Mouse (Mus musculus) yolk sac, embryonic 10.5 days (tissue): Measurements from ENCODE around the gene Tbx2.

Experiments
- DNase-seq: peaks from one replicate; pipeline ENCODE4 v3.0.0-alpha.2; 2017; ENCODE audit warnings: low spot score

Gene Tbx2

DNA sequence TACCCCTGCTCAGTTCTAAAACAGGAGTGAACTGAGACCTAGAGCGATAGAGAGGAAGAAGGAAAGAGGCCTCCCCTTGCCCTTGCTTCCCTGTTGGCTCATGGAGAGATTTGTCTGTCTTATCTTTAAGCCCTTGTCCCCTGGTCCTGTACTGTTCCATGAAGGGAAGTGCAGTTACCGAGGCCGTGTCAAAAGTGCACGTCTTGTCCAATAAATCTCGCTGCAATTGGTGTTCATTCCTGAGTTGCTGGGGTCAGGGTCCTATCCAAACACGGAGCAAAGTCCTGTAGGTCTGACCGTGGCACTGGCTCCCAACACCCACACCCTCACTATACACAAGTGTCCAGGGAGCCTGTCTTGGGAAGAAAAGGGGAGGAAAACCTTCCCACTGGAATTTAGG lies 6.5 kb upstream of the Tbx2 start:
- peak; percentile 80 for DNase-seq

DNA sequence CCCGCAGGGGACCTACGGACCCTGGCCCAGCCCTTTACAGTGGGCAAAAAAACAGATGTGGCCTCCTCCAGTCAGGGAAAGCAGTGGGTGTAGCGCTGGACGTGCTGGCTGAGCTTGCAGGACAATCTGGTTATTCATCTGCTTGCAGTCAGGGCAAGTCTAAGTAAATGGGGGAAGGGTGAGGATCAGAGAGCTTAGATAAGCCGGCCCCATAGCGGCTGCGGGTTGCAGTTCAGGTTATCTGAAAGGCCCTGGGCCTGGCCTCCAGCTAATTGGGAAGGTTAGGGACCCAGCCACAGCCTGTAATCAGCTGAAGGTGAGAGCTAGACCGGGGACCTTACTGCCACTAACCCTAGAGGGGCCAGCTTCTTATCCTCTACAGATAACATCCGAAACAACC lies 5.0 kb upstream of the Tbx2 start:
- peak; percentile 77 for DNase-seq

GRCm38 (mm10) chr11:85828691-85829519 lies 3.4 kb upstream of the Tbx2 start:
- no peak for DNase-seq

DNA sequence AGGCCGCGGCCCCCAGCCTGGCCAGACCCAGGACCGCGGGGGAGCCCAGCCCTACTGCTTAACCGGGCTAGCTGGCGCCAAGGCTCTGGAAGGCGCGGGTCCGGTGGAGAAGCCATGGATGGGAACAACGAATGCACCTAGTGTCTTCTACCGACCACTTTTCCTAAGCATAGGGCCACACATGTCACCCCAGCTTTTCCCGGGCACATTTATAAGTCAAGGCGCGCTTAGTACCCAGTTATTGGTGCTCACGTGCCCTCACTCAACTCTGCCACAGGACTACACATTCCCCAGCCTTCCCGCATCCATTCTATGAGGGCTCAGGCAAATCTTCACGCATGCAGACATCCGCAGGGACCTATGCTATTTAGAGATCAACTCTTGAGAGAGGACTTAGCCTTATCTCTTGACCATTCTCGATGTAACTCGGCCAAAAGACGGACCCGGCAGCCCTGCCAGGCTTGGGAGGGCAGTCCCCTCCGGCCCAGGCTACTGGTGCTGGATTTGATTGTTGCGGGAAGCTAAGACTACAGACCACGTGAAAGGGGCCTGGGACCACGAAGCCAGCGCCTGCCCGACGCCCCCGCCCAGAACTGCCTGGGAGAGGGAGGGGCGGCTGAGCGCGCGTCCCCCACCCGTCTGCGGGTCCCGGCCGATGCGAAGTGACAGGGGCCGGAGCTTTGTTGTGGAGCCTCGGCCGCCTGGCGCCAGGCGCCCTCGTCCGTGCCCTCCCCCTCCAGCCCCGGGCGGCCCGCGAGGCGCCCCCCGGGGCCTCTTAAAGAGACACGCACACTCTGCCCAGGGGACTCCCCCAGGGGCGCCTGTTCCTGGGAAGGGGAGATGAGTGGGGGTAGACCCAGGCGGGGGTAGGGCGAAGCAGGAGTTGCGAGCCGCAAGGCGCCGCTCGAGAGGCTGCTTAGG lies 2.6 kb upstream of the Tbx2 start:
- no peak for DNase-seq

GRCm38 (mm10) chr11:85830901-85831341 lies 1.4 kb upstream of the Tbx2 start:
- DNase-seq = no peak

DNA sequence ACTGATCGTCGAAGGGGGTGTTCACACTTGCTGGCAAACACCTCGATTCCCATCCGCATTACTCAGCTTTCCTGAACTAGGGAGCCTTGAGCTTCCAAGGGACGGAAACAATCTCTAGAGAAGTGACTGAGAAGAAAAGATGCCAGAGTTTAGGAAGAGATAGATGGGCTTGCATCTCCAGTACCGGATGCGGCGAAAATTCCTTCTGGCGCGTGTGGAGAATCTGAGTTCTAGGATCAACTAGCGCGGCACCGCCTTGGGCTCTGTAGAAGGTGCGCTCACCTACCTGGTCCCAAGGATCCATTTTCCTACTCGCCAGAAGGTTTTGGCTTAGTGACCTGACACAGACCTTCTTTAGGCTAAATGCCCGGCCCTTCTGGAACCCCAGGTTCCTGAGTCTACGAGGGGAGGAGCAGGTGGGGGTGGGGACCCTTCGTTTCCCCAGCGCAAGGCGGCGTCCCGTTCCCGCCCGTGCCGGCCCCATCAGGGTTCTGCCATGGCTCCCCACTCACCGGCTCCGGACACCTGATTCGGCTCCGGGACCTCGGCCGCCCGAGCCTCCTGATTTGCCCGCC lies 608 bp upstream of the Tbx2 start:
- no peak for DNase-seq

GRCm38 (mm10) chr11:85833081-85833521 lies 750 bp downstream of the Tbx2 start:
- no peak for DNase-seq

DNA sequence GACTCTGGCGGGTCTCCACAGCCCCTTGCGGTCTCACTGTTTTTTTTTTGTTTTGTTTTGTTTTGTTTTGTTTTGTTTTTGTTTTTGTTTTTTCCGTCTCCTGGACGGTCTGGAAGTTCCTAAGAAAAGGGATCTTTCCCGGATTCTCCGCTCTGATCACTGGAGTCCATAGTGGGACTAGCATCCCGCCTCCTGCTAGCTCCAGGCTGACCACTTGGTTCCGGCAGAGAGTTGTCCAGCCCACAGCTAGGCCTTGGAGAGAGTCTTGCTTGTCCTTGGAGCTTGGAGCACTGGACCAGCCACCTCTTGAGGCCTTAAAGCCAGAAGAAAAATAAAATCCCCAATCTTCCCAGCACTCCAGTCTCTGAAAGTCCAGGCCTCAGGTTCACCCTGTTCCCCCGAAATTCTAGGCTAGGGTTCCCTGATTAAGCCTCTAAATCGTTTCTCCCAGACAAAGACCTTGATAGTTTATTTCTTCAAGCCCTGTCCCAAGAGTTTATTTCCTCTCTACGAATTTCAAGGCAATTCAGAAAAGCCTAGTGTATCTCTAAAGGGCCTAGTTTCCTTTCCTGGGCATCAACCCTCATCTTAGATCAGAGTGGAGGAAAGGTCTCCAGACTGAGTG lies 1.5 kb downstream of the Tbx2 start:
- no peak for DNase-seq

- DNase-seq = no peak
These were observed 2.1 kb downstream of the Tbx2 start for GRCm38 (mm10) chr11:85834386-85834931.

GRCm38 (mm10) chr11:85835001-85835752 lies 2.8 kb downstream of the Tbx2 start:
- no peak for DNase-seq

DNA sequence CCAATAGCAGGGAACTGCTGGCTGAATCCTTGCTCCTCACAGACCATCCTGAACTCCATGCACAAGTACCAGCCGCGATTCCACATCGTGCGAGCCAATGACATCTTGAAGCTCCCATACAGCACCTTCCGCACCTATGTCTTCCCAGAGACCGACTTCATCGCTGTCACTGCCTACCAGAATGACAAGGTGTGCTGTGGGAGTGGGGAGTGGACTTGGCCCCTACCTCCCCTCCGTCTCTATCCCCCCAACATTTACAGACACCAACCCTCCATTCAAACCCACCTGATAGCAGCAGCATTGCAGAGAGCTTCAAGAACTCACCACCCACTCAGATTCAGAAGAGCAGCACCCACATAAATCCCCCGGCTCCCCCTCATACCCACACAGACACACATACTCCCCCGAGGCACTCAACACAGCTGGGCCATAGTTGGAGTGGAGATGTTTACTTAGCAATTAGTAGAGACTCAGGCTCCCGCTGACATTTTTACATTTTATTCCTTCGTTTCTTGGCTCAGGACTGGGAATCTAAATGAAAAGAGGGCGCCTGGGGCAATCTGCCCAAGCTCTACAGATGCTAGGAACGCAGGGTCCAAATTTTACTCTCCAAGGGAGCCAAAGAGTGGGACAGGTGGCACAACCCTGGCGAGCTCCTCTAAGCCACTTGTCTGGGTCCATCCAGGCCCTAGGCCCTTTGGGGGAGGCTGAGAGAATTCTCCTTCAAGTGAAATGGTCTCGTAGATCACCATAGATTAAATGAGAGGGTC lies 3.6 kb downstream of the Tbx2 start:
- DNase-seq = no peak

DNA sequence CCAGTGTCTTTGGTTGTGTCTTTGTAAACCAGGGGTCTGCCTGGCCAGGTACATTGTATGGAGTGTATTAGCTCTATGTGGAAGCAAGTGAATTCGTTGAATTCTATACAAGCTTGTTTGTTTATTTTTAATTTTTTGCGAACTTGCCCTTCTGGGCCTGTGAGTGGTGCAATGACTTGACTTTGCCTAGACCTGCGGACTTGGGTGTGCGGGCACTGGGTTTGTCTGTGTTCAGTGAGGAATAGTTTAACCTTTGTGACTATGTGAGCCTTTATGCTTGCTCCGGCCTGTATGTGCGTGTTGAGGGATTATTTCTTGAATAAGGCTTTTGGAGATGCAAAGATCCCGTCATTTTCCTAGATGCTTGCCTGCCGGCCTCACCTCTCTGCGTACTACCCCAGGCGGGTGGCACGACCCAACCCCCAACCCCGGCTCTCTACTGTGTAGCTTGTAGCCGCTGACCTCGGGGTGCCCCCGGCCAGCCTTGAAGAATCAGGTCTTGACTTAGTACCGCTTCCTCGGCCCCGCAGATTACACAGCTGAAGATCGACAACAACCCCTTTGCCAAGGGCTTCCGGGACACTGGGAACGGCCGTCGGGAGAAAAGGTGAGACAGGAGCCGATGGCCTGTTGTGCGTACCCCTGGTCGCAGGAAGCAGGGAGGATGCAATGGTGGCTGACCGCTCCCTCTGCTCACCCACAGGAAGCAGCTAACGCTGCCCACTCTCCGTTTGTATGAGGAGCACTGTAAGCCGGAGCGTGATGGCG lies 4.4 kb downstream of the Tbx2 start:
- no peak for DNase-seq

- DNase-seq = no peak
These were observed 4.9 kb downstream of the Tbx2 start for GRCm38 (mm10) chr11:85837291-85837647.

DNA sequence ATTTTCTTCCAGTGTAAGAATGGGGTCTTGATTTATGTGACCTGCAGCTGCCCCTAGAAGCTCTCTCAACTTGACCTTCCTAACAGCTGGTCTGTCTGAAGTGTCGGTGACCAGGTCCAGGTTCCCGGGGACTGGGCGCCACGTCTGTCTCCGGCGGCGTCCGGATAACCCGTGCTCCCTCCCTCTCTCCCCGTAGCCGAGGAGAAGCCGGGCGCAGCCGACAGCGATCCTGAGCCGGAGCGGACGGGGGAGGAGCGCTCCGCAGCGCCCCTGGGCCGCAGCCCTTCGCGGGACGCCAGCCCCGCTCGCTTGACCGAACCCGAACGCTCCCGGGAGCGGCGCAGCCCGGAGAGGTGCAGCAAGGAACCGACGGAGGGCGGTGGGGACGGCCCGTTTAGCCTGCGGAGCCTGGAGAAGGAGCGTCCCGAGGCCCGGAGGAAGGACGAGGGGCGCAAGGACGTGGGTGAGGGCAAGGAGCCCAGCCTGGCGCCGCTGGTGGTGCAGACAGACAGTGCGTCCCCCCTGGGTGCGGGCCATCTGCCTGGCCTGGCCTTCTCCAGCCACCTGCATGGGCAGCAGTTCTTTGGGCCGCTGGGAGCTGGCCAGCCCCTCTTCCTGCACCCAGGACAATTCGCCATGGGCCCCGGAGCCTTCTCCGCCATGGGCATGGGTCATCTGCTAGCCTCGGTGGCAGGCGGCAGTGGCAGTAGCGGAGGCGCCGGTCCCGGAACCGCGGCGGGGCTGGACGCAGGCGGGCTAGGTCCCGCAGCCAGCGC lies 5.5 kb downstream of the Tbx2 start:
- no peak for DNase-seq

GRCm38 (mm10) chr11:85838424-85839257 lies 6.3 kb downstream of the Tbx2 start:
- DNase-seq = no peak

- DNase-seq = no peak
These were observed 7.1 kb downstream of the Tbx2 start for GRCm38 (mm10) chr11:85839258-85840030.
